Mouse (Mus musculus) kidney, embryonic 14.5 days (tissue): ENCODE results near the gene Ercc4. TPM values are rescaled to one million over a fixed set of nuclear protein-coding genes. Genes with fewer than 3 reads are reported as not detected.

Source experiments
- ATAC-seq: fragments of 200-750 bp; cut with Nextera tagmentation; 2 replicates; pipeline ENCODE4 v1.8.0; 2017; ENCODE audit warnings: moderate number of reproducible peaks, mild to moderate bottlenecking, moderate TSS enrichment, moderate library complexity; ENCODE audit not compliant: low FRiP score, low TSS enrichment
- H3K27ac ChIP-seq: fragments of 300-500 bp; sonication (generic); 2 replicates; pipeline ENCODE4 v1.5.1; 2014; ENCODE audit warnings: low read depth, mild to moderate bottlenecking, low read length, moderate library complexity, mixed read lengths
- H3K27me3 ChIP-seq: fragments of 300-500 bp; sonication (generic); 2 replicates; pipeline ENCODE4 v1.6.1; 2014; ENCODE audit warnings: mild to moderate bottlenecking, low read length; ENCODE audit not compliant: control insufficient read depth, insufficient read depth
- H3K36me3 ChIP-seq: fragments of 300-500 bp; sonication (generic); 2 replicates; pipeline ENCODE4 v1.6.1; 2014; ENCODE audit warnings: low read length, mixed read lengths; ENCODE audit not compliant: control insufficient read depth, insufficient read depth
- H3K4me1 ChIP-seq: fragments of 300-500 bp; sonication (generic); 2 replicates; pipeline ENCODE4 v1.6.1; 2014; ENCODE audit warnings: low read length, mixed read lengths; ENCODE audit not compliant: control insufficient read depth, insufficient read depth
- H3K4me2 ChIP-seq: fragments of 300-500 bp; sonication (generic); replicated peaks from 2 replicates; pipeline ENCODE4 v1.6.1; 2014; ENCODE audit warnings: low read depth, mild to moderate bottlenecking, low read length
- H3K4me3 ChIP-seq: fragments of 300-500 bp; sonication (generic); 2 replicates; pipeline ENCODE4 v1.5.1; 2014; ENCODE audit warnings: mild to moderate bottlenecking, low read length
- H3K9ac ChIP-seq: fragments of 300-500 bp; sonication (generic); 2 replicates; pipeline ENCODE4 v1.6.1; 2014; ENCODE audit warnings: low read depth, mild to moderate bottlenecking, low read length, moderate library complexity
- H3K9me3 ChIP-seq: fragments of 300-500 bp; sonication (generic); 2 replicates; pipeline ENCODE4 v1.6.1; 2016; ENCODE audit warnings: low read length; ENCODE audit not compliant: control insufficient read depth
- WGBS: fragments of 180-500 bp; shearing (Covaris S2); extraction: QIAGEN DNeasy Blood & Tissue Kit; methylation state at CpG from one replicate; pipeline ENCODE4 v1.1.7; 2014; 5-methylcytosine and 5-hydroxymethylcytosine counted together
- polyA plus RNA-seq: library from polyadenylated mRNA; unstranded; fragments of >200 nt; fragmentation: Nextera tagmentation; extraction: Ambion mirVana; gene quantifications from 2 replicates; pipeline ENCODE4 v1.2.1, GENCODE M21; 2014

The Ercc4 gene
- polyA plus RNA-seq, 1 experiment from 2014 or later, result 16.1 TPM

- Histone ChIP-seq H3K9me3 (no peaks in the 10 kb centered on the region), H3K9ac (no peak overlapping the region), H3K4me2 (no peak overlapping the region), H3K36me3 (peaks cover 42% of the 10 kb centered on the region), H3K27ac (no peak overlapping the region), H3K4me1 (no peaks in the 10 kb centered on the region), H3K27me3 (no peaks in the 10 kb centered on the region), H3K4me3 (no peak overlapping the region)
- 84% methylated on average over 7 of the region's 7 CpGs for WGBS
- ATAC-seq, result no peak
Measured at GRCm38 (mm10) chr16:13143932-13144331, 34.4 kb downstream of the Ercc4 start.

GRCm38 (mm10) chr16:13144682-13145410, 35.4 kb downstream of the Ercc4 start:
- H3K27me3 ChIP-seq, result no peaks in the 10 kb centered on the region
- no peak overlapping the region for H3K27ac ChIP-seq
- peaks cover 50% of the 10 kb centered on the region for H3K36me3 ChIP-seq
- no peaks in the 10 kb centered on the region for H3K4me1 ChIP-seq
- H3K4me3 ChIP-seq, result no peak overlapping the region
- 91% methylated on average over 10 of the region's 10 CpGs for WGBS
- ATAC-seq, result no peak
- H3K9me3 ChIP-seq, result no peaks in the 10 kb centered on the region
- no peak overlapping the region for H3K9ac ChIP-seq
- no peak overlapping the region for H3K4me2 ChIP-seq

DNA sequence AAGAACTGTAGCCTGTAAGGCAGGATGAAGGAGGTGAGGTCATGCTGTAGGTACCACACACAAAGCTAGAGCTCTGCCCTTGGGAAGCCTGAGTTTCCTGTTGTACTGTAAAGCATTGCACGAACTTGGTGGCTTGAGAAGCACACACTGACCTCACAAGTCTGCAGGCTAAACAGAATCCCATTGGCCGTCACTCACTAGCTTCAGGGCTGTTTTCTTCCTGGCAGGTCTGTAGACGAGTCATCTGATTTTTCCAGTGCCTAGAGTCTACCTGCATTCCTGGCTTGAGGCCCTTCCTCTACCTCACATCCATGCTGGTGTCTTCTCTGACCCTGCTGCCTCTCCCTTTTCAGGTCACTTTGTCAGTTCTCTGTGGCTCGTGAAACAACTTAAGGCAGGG, 36.7 kb downstream of the Ercc4 start:
- H3K27me3 ChIP-seq, result no peaks in the 10 kb centered on the region
- no peak overlapping the region for H3K9ac ChIP-seq
- WGBS, result 75% methylated on average over 4 of the region's 4 CpGs
- no peak overlapping the region for H3K4me2 ChIP-seq
- H3K27ac ChIP-seq, result no peak overlapping the region
- peaks cover 48% of the 10 kb centered on the region for H3K36me3 ChIP-seq
- no peaks in the 10 kb centered on the region for H3K9me3 ChIP-seq
- no peaks in the 10 kb centered on the region for H3K4me1 ChIP-seq
- ATAC-seq, result no peak
- no peak overlapping the region for H3K4me3 ChIP-seq

DNA sequence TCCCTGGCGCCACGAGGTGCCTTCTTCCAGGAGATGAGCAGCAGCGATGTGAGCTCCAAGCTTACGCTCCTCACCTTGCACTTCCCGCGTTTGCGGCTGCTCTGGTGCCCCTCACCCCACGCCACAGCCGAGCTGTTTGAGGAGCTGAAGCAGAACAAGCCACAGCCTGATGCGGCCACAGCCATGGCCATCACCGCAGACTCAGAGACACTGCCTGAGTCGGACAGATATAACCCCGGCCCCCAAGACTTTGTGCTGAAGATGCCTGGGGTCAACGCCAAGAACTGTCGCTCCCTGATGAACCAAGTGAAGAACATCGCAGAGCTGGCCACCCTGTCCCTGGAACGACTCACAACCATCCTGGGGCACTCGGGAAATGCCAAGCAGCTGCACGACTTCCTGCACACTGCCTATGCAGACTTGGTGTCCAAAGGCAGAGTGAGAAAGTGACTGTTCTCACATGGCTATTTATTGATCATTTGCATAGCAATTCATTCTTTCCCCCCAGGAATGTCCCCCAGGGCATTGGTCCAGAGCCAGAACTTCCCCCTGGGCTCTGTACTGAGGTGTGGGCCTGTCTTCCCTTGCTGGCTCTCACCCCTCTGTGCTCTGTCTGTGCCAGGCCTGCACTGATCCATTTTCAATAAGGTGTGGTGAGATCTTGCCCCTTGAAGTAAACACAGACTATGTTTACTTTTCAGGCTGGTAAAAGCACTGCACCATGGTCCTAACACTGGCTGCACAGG, 38.5 kb downstream of the Ercc4 start:
- Histone ChIP-seq H3K27me3 (no peaks in the 10 kb centered on the region), H3K4me3 (no peak overlapping the region), H3K4me2 (no peak overlapping the region), H3K27ac (no peak overlapping the region), H3K9me3 (no peaks in the 10 kb centered on the region), H3K36me3 (peaks cover 44% of the 10 kb centered on the region), H3K4me1 (no peaks in the 10 kb centered on the region), H3K9ac (no peak overlapping the region)
- ATAC-seq, result 0 out of 2 replicates have a peak, but pooled peaks have one; percentile 33
- 87% methylated on average over 19 of the region's 19 CpGs for WGBS

DNA sequence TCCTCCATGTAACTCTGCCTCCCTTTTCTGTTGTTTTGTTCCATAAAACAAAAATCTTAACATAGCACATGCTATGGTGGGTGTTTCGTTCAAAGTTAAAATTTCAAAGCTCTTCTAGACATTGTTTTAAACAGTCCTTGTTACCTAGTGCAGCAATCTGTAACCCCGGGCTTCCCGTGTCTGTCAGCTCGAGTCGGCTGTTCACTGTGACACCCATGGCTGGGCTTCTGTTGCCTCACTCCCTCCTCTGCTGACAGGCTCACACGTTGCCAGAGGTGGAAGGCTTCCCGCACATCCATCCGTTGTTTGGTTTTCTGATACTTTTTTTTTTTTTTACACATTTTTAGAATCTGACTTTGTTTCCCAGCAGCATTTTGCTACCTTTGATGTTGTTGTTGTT, 40.5 kb downstream of the Ercc4 start:
- Histone ChIP-seq H3K36me3 (peaks cover 36% of the 10 kb centered on the region), H3K9ac (no peak overlapping the region), H3K4me3 (no peak overlapping the region), H3K27ac (no peak overlapping the region), H3K27me3 (no peaks in the 10 kb centered on the region), H3K9me3 (no peaks in the 10 kb centered on the region), H3K4me1 (no peaks in the 10 kb centered on the region), H3K4me2 (no peak overlapping the region)
- 80% methylated on average over 8 of the region's 8 CpGs for WGBS
- no peak for ATAC-seq

DNA sequence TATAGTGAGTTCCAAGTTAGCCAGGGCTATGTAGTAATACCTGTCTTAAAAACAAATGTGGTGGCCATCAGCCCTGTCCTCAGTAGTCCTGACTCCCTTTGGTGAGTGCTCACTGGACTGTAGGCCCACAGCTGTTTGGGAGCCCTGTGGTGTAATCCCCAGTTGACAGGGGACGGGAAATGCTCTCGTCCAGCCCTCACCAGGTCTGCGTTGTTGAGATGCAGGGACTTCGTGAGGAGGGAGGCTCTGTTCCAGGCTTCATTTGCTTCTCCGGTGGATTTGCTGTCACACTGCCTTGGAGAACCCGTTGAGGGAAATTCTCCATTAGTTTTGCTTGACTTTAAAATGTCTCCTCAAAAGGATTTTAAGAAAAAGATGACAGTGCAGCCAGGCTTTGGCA, 41.3 kb downstream of the Ercc4 start:
- no peak overlapping the region for H3K4me2 ChIP-seq
- no peak overlapping the region for H3K9ac ChIP-seq
- peaks cover 36% of the 10 kb centered on the region for H3K36me3 ChIP-seq
- no peaks in the 10 kb centered on the region for H3K4me1 ChIP-seq
- no peak overlapping the region for H3K27ac ChIP-seq
- WGBS, result 80% methylated on average over 6 of the region's 6 CpGs
- H3K4me3 ChIP-seq, result no peak overlapping the region
- H3K9me3 ChIP-seq, result no peaks in the 10 kb centered on the region
- no peak for ATAC-seq
- no peaks in the 10 kb centered on the region for H3K27me3 ChIP-seq

DNA sequence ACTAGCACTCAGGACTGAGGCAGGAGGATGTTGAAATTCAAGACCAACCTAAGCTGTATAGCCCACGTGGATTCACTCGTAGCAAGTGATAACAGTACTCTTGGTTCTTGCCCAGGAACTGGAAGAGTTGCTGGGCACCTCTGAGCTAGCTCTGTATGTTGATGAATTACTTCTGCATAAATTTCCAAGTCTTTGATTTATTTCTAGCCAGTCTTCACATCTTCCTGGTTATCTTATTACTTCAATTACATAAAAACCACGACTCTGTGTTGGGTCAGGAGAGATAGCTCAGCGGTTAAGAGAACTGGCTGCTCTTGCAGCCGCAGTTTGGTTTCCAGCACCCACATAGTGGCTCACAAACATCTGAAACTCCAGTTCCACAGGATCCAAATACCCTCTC, 43.0 kb downstream of the Ercc4 start:
- ATAC-seq, result no peak
- Histone ChIP-seq H3K27ac (no peak overlapping the region), H3K9ac (no peak overlapping the region), H3K4me3 (no peak overlapping the region), H3K4me1 (no peaks in the 10 kb centered on the region), H3K4me2 (no peak overlapping the region), H3K36me3 (peaks cover 23% of the 10 kb centered on the region), H3K27me3 (no peaks in the 10 kb centered on the region), H3K9me3 (no peaks in the 10 kb centered on the region)
- 85% methylated on average over 5 of the region's 5 CpGs for WGBS

DNA sequence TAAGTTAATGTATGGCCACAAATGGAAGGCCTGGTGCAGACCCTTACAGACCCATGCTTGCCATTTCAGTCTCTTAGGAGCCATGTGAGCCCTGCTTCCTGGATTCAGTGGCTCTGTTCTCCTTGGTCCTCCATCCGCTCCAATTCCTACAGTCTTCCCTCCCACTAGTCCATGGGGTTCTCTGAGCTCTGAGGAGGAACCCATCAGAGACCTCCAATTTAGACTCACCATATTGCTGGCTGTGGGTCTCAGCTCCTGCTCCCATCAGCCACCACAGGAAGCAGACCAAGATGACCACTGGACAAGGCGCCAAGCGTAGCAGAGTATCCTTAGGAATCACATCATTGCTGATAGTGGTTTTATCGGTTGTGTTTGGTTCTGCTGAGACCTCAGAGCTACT, 43.7 kb downstream of the Ercc4 start:
- Histone ChIP-seq H3K9me3 (no peaks in the 10 kb centered on the region), H3K27me3 (no peaks in the 10 kb centered on the region), H3K36me3 (peaks cover 15% of the 10 kb centered on the region), H3K4me3 (no peak overlapping the region), H3K9ac (no peak overlapping the region), H3K4me1 (no peaks in the 10 kb centered on the region), H3K4me2 (no peak overlapping the region), H3K27ac (no peak overlapping the region)
- 96% methylated on average over 4 of the region's 4 CpGs for WGBS
- ATAC-seq, result no peak

- Histone ChIP-seq H3K9me3 (no peaks in the 10 kb centered on the region), H3K27me3 (no peaks in the 10 kb centered on the region), H3K4me1 (no peaks in the 10 kb centered on the region), H3K4me3 (no peak overlapping the region), H3K36me3 (peaks cover 5% of the 10 kb centered on the region; the same call in 1 of the 2 replicates), H3K27ac (no peak overlapping the region), H3K4me2 (no peak overlapping the region), H3K9ac (no peak overlapping the region)
- no peak for ATAC-seq
Measured at GRCm38 (mm10) chr16:13154352-13154751, 44.9 kb downstream of the Ercc4 start.
